Mouse (Mus musculus) lung, postnatal 14 days (tissue): ENCODE measurements around the gene Serinc1.

ENCODE experiments used
- DNase-seq: peaks from one replicate; pipeline ENCODE4 v3.0.0; 2021

Serinc1 gene

DNA sequence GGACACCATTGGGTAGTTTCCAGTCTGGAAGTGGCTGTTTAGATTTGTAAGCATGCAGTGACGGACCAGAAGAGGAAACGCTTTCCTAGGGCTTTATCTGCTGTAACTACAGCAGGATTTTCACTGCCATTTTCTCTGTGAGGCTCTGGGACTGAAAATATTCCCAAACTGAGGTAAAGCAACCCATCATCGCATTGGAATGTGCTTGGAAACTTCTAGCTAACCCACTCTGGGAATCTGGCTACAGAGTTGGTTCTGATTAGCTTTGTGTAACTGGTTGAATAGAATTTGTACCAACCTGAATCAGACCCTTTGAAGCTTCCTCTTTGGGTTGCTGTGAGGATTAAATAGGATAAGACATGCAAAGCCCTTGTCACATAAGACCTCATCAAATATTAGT is 47.6 kb downstream of the Serinc1 start:
- DNase-seq = no peak

DNA sequence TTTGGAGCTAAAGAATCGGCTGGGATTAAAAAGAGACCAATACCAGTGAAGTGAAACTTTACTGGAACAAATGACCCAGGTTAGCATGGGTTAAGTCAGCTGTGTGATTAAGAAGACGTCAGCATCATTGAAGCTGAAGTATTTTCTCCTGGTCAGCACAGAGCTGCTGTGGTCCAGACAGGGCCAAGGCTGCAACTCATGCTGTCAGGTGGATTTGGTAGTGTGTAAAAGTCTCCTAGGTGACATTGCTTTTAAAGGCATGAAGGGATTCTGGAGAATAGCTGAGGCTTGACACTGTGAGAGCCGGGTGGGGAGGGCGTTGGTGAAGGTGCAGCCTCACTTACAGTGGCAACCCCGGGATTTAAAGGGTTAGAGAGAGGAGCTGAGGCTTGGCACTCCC is 50.6 kb downstream of the Serinc1 start:
- DNase-seq = no peak

DNA sequence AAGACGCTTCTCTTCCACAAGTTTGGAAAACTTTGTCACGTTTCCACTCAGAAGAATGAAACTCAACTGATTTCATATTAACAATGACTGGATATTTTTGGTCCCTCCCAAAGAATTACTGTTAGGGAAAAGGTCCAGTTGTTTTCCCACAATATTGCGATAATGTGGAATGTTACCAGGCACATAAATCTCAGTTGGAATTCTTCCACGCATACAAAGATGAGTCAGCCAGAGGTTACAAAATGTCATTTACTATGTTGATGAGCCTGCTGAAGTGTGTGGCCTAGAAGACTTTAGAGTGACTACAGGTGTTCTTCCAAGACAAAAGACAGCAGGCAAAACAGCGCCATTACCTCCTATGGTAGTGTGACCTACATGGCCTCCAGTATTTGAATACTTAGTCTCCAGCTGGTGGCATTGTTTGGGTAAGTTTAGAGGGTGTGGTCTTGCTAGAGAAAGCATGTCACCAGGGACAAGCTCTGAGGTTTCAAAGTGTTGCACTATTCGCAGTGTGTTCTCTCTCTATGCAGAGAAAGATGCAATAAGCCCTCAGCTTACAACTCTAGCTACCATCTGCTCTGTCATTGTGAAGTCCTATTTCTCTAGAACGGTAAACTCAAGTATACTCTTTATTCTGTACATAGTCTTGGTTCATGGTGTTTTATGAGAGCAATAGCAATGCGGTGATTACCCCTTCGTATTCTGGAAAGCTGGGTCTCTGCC is 55.0 kb downstream of the Serinc1 start:
- DNase-seq = no peak
